Mouse (Mus musculus) megakaryocyte progenitor cell, adult 5-6 weeks (primary cell): Measurements from ENCODE around the gene Cryba1. TPM values are rescaled to one million over a fixed set of nuclear protein-coding genes. Genes with fewer than 3 reads are reported as not detected.

Experiments
- ATAC-seq: replicated peaks from 2 replicates; pipeline ENCODE4 v1.8.0; 2016; ENCODE audit warnings: mild to moderate bottlenecking, moderate TSS enrichment, inconsistent platforms; ENCODE audit not compliant: poor library complexity
- total RNA-seq, 2 experiments: library from RNA; stranded (forward) in 1 of 2; stranded (reverse) in 1 of 2; fragments of 157-497, 149-512 nt in 1 of 2; fragments of 200-1000 nt in 1 of 2; gene quantifications; 2 replicates each; pipeline versions ENCODE4 v1.2.3 to v1.2.4; 2015 to 2017

The Cryba1 gene
- total RNA-seq, 2 experiments from 2014 or later: not detected

GRCm38 (mm10) chr11:77721389-77721788 is 3.7 kb downstream of the Cryba1 start:
- no peak for ATAC-seq

- no peak for ATAC-seq
Observed at GRCm38 (mm10) chr11:77719055-77719454, 6.0 kb downstream of the Cryba1 start.

DNA sequence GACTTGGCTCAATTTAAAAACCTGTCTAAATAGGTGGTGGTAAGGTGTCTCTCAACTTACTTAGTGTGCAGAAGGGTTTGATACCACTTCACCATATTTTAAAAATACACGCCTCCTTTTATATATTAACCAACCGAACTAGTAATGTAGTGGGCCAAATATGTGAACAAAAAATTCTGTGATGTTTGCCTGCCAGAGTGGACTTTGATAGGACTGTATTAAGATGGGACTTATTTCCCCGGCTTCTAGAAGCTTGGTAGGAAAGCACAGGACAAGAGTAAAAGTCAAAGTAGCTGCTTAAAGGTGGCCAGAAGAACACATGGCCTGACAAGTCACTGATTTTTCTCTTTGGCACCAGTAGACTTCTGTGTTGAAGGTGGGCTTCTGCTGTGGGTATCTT is 11.3 kb downstream of the Cryba1 start:
- ATAC-seq: no peak

DNA sequence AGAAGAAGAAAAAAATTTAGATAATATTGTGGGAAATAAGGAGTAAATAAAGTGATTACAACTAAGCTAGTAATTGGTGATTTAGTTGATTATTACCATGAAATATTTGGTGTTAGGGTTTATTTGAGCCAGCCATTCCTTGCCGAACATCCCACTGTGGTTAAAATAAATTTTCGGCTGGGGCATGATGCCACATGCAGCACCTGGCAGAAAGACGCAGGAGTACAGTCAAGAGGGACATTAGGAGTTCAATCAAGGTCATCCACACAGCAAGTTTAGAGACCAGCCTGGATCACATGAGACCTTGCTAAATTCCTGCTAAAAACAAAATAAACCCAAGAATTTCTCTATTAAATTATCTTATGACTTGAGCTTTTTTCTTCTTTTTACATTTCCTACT is 16.0 kb downstream of the Cryba1 start:
- ATAC-seq: no peak

DNA sequence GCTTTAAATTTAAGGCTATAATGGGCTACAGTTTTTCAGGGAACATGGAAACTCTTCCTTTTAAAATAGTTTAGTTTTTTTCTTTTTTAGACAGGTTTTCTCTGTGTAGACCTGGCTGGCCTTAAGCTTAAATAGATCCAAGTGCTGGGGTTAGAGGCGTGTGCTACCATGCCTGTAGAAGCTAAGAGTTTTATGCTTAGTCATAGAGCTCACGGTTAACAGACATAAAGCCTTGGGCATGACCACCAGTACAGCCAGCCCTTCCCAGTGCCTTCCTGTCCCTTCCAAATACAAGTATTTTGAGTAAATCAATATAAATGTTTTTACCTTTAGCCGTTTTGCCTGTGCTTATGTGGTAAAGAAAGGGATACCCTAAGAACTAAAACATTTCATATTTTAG is 19.2 kb downstream of the Cryba1 start:
- 0 out of 2 replicates have a peak, but pooled peaks have one; percentile 44 for ATAC-seq

DNA sequence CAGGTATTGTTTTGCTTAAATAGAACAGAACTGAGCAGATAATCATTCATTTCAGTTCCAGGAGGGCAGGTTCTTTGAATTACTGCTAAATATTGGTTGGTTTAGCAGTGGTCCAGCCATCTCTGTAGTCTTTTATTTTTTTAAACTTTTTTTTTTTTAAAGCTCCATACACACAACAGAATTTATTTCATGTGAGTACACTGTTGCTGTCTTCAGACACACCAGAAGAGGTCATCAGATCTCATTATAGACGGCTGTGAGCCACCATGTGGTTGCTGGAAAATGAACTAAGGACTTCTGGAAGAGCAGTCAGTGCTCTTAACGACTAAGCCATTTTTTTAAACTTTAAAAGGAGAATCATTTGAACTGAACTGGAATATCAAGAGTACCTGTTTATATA is 27.9 kb downstream of the Cryba1 start:
- ATAC-seq: no peak

DNA sequence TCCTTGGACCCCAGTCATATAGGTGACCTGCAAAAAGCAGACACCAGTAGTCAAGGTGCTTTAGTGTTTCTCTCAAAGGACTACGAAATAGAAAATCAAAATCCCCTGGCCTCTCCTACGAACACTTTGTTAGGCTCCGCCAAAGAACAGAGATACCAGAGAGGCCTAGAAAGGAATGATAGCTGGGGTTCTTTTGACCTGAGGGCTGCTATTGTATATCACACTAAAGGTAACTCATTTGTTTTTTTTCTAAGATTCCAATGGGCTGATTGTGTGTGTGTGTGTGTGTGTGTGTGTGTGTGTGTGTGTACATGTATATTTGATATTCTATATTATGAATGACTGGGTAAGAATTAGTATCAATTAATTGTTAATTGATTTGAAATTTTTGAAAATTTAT is 32.1 kb downstream of the Cryba1 start:
- ATAC-seq: no peak

GRCm38 (mm10) chr11:77687541-77688131 is 37.4 kb downstream of the Cryba1 start:
- ATAC-seq: no peak

- peak; percentile 14; the same call in 1 of the 2 replicates for ATAC-seq
Observed at GRCm38 (mm10) chr11:77686841-77687540, 38.1 kb downstream of the Cryba1 start.

DNA sequence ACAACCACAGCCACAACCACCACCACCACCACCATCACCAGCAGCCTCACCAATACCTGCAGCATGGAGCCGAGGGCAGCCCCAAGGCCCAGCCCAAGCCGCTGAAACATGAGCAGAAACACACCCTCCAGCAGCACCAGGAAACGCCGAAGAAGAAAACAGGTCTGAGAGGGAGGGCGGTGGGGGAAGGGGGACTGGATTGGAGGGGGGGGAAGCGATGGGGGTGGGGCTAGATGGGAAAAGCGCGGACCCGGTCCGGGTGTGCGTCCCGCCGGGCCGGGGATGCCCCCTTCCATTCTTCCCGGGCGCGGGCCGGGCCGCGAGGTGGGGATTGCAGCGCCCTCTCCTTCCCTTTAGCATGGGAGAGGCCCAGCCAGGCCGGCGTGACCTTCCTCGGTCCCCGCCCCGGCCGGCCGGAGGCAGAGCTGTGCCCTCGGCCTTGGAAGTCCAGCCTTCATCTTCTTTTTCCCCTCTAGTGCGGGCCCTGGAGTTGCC is 38.7 kb downstream of the Cryba1 start:
- no peak for ATAC-seq

- peak; percentile 97 for ATAC-seq
Observed at GRCm38 (mm10) chr11:77685383-77686265, 39.5 kb downstream of the Cryba1 start, which contains the start of gene Nufip2. TSS of gene Nufip2 (plus strand) at chr11:77686155.

GRCm38 (mm10) chr11:77684896-77685295 is 40.2 kb downstream of the Cryba1 start:
- ATAC-seq: no peak

DNA sequence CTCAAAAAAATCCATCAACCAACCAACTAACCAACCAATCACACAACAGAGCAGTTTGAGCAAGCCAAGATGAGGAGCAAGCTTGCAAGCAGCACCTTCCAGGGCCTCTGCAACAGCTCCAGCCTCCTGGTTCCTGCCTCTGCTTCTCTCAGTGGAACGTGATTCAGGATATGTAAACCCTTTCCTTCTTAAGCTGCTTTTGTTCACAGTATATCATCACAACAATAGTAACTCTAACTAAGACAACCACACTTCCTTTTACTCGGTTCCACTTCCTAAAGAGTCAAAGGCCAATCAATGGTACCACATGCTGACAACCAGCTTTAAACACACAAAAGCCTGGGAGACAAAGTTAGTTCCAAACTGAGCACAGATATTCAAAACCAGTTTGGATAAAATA is 45.1 kb downstream of the Cryba1 start:
- ATAC-seq: no peak

DNA sequence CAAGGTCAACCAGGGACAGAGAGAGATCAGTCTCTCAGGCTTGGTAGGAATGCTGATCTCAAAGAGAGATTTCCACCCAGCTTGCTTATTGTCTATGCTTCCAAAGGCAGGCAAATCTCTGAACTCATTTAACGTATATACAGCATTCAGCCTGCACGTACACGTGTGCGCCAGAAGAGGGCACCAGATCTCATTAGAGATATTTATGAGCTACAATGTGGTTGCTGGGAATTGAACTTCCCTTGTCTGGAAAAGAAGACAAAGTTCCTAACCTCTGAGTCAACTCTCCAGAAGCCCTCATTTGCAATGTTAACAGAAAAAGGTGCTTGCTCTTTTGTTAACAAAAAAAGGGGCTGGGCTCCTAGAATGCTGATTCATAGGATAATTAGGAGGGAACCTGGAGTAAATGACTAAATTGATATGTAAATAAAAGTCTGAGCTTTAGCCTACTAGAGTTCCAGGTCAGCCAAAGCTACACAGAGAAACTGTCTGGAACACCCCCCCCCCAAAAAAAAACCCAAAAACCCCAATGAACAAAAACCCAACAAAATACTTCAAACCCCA is 51.6 kb downstream of the Cryba1 start:
- no peak for ATAC-seq

DNA sequence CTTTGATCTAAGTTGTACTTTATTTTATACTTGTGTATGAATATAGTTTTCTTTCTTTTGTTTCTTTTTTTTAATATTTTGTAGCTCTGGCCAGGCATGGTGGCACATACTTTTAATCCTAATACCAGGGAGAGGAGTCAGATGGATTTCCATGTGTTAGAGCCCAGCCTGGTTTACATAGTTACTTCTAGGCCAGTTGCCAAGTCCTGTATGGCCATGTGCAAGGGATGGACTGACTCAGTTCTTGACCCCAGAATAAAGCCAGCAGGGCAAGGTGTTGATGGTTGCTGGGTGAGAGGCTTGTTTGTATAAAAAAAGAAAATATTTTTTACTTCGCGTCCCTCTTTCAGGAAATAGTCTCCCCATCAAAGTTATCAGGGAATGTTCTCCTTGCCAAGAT is 52.3 kb downstream of the Cryba1 start:
- no peak for ATAC-seq

Other genes starting within 250 kb of the Cryba1 start
- gene Ankrd13b, start 235.6 kb downstream of the Cryba1 start, total RNA-seq (2015): 10.0 and 10.4 TPM in 2 replicates
- 5.7 and 6.0 TPM in 2 replicates for gene Ankrd13b, start 235.6 kb downstream of the Cryba1 start, total RNA-seq (2017)
- 24.3 and 27.6 TPM in 2 replicates for gene Git1, start 231.7 kb downstream of the Cryba1 start, total RNA-seq (2015)
- 14.5 and 17.1 TPM in 2 replicates for gene Git1, start 231.7 kb downstream of the Cryba1 start, total RNA-seq (2017)
- gene Abhd15, start 210.2 kb downstream of the Cryba1 start, total RNA-seq (2015): 3.2 and 3.4 TPM in 2 replicates
- 3.6 and 4.6 TPM in 2 replicates for gene Abhd15, start 210.2 kb downstream of the Cryba1 start, total RNA-seq (2017)
- 1.7 and 2.0 TPM in 2 replicates for gene Trp53i13, start 209.3 kb downstream of the Cryba1 start, total RNA-seq (2015)
- 1.7 and 8.2 TPM in 2 replicates for gene Trp53i13, start 209.3 kb downstream of the Cryba1 start, total RNA-seq (2017)
- gene Gm10392, start 206.1 kb downstream of the Cryba1 start, total RNA-seq (2015): 0.32 TPM in 1 of 2 replicates, not detected in the other
- gene Gm10392, start 206.1 kb downstream of the Cryba1 start, total RNA-seq (2017): 0.41 and 1.2 TPM in 2 replicates
- gene Taok1, start 117.5 kb downstream of the Cryba1 start, total RNA-seq (2015): 30.5 and 31.8 TPM in 2 replicates
- gene Taok1, start 117.5 kb downstream of the Cryba1 start, total RNA-seq (2017): 30.3 and 37.8 TPM in 2 replicates
- 68.5 and 75.4 TPM in 2 replicates for gene Nufip2, start 39.1 kb downstream of the Cryba1 start, total RNA-seq (2015)
- 76.5 and 98.4 TPM in 2 replicates for gene Nufip2, start 39.1 kb downstream of the Cryba1 start, total RNA-seq (2017)
- 23.1 and 25.1 TPM in 2 replicates for gene Myo18a, start 38.0 kb upstream of the Cryba1 start, total RNA-seq (2015)
- gene Myo18a, start 38.0 kb upstream of the Cryba1 start, total RNA-seq (2017): 71.4 and 99.8 TPM in 2 replicates
- not detected in 2 replicates for gene Gm10277, start 62.5 kb upstream of the Cryba1 start, total RNA-seq (2015)
- not detected in 2 replicates for gene Gm10277, start 62.5 kb upstream of the Cryba1 start, total RNA-seq (2017)
- gene Pipox, start 168.8 kb upstream of the Cryba1 start, total RNA-seq (2015): not detected in 2 replicates
- 0.17 and 0.44 TPM in 2 replicates for gene Pipox, start 168.8 kb upstream of the Cryba1 start, total RNA-seq (2017)
- gene Sez6, start 205.5 kb upstream of the Cryba1 start, total RNA-seq (2015): not detected in 2 replicates
- not detected in 2 replicates for gene Sez6, start 205.5 kb upstream of the Cryba1 start, total RNA-seq (2017)